Mouse (Mus musculus): ENCODE results near the gene Rarres2.

DNA sequence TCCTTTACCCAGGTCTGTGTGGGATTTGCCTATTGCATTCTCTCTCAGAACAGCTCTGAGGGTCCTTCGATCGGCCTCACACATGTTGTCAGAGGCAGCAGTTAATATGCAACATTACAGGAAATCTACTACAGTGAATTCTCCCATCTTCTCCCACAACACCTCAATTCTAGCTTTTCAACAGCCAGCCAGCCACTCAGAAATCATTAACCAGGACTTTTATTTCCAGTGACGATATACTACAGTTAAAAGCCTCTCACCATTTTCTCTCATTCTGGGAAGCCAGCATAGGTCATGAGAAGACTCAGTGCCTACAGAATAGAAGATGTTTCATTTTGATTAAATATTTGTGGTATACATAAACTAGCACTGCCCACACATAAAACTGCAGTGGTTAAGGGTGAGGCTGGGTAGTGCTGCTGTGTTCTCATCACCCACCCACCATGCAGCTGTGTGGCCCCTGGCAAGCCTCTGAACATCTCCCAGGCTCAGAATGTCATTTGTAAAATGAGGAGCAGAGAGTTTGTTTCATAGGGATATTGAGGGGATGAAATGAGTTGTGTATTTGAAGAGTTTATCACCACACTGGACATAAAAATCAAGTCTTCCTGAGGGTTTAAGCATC, 18.7 kb upstream of the Rarres2 start:
- no peak for TF ChIP-seq CTCF (IDR thresholded peaks at IDR 0.05; ENCODE audit: borderline replicate concordance, insufficient read depth, low read depth, low read length)
- TF ChIP-seq POLR2A (IDR thresholded peaks at IDR 0.05; ENCODE audit: borderline replicate concordance, insufficient read depth, low read length): no peak

All from cerebellum, adult 2 months (tissue).